Mouse (Mus musculus): ENCODE results near the gene Fryl. TPM values are rescaled to one million over a fixed set of nuclear protein-coding genes. Genes with fewer than 3 reads are reported as not detected.

Gene Fryl
- total RNA-seq, 2 experiments from 2014 or later = 13.5 to 14.0 TPM

GRCm38 (mm10) chr5:73118786-73119185 lies 137.6 kb downstream of the Fryl start:
- peak; percentile 6 for DNase-seq (ENCODE audit: low spot score)

- DNase-seq (ENCODE audit: low spot score) = no peak
Observed at GRCm38 (mm10) chr5:73114878-73115277, 141.5 kb downstream of the Fryl start.

- no peak for DNase-seq (ENCODE audit: low spot score)
Observed at GRCm38 (mm10) chr5:73112331-73112730, 144.1 kb downstream of the Fryl start.

- DNase-seq (ENCODE audit: low spot score) = no peak
Observed at GRCm38 (mm10) chr5:73103657-73104056, 152.8 kb downstream of the Fryl start.

GRCm38 (mm10) chr5:73102342-73102989 lies 154.0 kb downstream of the Fryl start:
- DNase-seq (ENCODE audit: low spot score) = no peak

GRCm38 (mm10) chr5:73092236-73092635 lies 164.2 kb downstream of the Fryl start:
- DNase-seq (ENCODE audit: low spot score) = no peak

- DNase-seq (ENCODE audit: low spot score) = no peak
Observed at GRCm38 (mm10) chr5:73089158-73089557, 167.3 kb downstream of the Fryl start.

GRCm38 (mm10) chr5:73081496-73081895 lies 174.9 kb downstream of the Fryl start:
- no peak for DNase-seq (ENCODE audit: low spot score)

- no peak for DNase-seq (ENCODE audit: low spot score)
Observed at GRCm38 (mm10) chr5:73079801-73080200, 176.6 kb downstream of the Fryl start.

GRCm38 (mm10) chr5:73071319-73071718 lies 185.1 kb downstream of the Fryl start:
- peak; percentile 64 for DNase-seq (ENCODE audit: low spot score)

- DNase-seq (ENCODE audit: low spot score) = no peak
Observed at GRCm38 (mm10) chr5:73066946-73067345, 189.5 kb downstream of the Fryl start.

- DNase-seq (ENCODE audit: low spot score) = no peak
Observed at GRCm38 (mm10) chr5:73063768-73064669, 192.4 kb downstream of the Fryl start.

GRCm38 (mm10) chr5:73061506-73062155 lies 194.8 kb downstream of the Fryl start:
- no peak for DNase-seq (ENCODE audit: low spot score)

- DNase-seq (ENCODE audit: low spot score) = no peak
Observed at GRCm38 (mm10) chr5:73056937-73057336, 199.5 kb downstream of the Fryl start.

- no peak for DNase-seq (ENCODE audit: low spot score)
Observed at GRCm38 (mm10) chr5:73056457-73056856, 200.0 kb downstream of the Fryl start.

GRCm38 (mm10) chr5:73053933-73054332 lies 202.5 kb downstream of the Fryl start:
- DNase-seq (ENCODE audit: low spot score) = no peak

- no peak for DNase-seq (ENCODE audit: low spot score)
Observed at GRCm38 (mm10) chr5:73047651-73048245, 208.7 kb downstream of the Fryl start.

GRCm38 (mm10) chr5:73044055-73044454 lies 212.4 kb downstream of the Fryl start:
- no peak for DNase-seq (ENCODE audit: low spot score)

GRCm38 (mm10) chr5:73032481-73032880 lies 223.9 kb downstream of the Fryl start:
- no peak for DNase-seq (ENCODE audit: low spot score)

- DNase-seq (ENCODE audit: low spot score) = no peak
Observed at GRCm38 (mm10) chr5:73028646-73029045, 227.8 kb downstream of the Fryl start.

GRCm38 (mm10) chr5:73023801-73024200 lies 232.6 kb downstream of the Fryl start:
- DNase-seq (ENCODE audit: low spot score) = no peak

GRCm38 (mm10) chr5:73014745-73015144 lies 241.7 kb downstream of the Fryl start:
- no peak for DNase-seq (ENCODE audit: low spot score)

Measured in gastrocnemius, adult 18-20 months (tissue).